ENCODE assay signal across 18 mouse cellular contexts in the genomic region with DNA sequence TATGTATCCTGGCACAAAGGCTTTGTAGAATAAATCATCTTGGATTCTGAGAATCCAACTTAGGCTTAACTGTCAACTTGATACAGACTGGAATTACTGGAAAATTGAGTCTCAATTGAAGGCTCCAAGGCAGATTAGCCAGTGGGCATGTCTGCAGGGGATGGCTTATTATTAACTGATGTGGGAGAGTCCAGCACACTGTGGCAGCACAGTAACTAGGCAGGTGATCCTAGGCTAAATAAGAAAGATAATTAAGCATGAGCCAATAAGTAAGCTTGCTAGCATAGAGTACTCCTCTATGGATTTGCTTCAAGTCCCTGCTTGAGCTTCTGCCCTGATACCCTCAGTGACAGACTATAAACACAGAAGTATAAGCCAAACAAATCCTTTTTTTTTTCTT.
"Had no signal": no experiment of that assay in that cellular context is flagged by ENCODE, and none has a peak within 500 bp of the region (broad histone marks: within the 10 kb centered on the region; RNA-seq: fewer than 3 reads in every experiment).

No protein-coding gene starts in this region.

- H3K9ac ChIP-seq: hindbrain, embryonic 13.5 days; limb, embryonic 12.5 days; liver, embryonic 13.5 days; liver, postnatal 0 days; lung, embryonic 15.5 days; midbrain, embryonic 13.5 days; neural tube, embryonic 15.5 days had no signal

- H3K4me2 ChIP-seq: hindbrain, embryonic 13.5 days; limb, embryonic 12.5 days; liver, embryonic 13.5 days; lung, embryonic 15.5 days; midbrain, embryonic 13.5 days; neural tube, embryonic 15.5 days had no signal

- H3K9me3 ChIP-seq: hindbrain, embryonic 13.5 days; limb, embryonic 12.5 days; liver, embryonic 13.5 days; lung, embryonic 15.5 days; megakaryocyte, embryonic 14.5 days; midbrain, embryonic 13.5 days; neural tube, embryonic 15.5 days had no signal

- H3K4me3 ChIP-seq: hindbrain, embryonic 13.5 days; layer of hippocampus, adult 2 months; limb, embryonic 12.5 days; liver, embryonic 13.5 days; lung, embryonic 15.5 days; megakaryocyte, embryonic 14.5 days; midbrain, embryonic 13.5 days; neural tube, embryonic 15.5 days had no signal

- ATAC-seq: hindbrain, postnatal 0 days; liver, postnatal 0 days; midbrain, embryonic 13.5 days had no signal

- H3K27me3 ChIP-seq: hindbrain, embryonic 13.5 days; limb, embryonic 12.5 days; liver, embryonic 13.5 days; lung, embryonic 15.5 days; megakaryocyte, embryonic 14.5 days; midbrain, embryonic 13.5 days; neural tube, embryonic 15.5 days had no signal

- H3K27ac ChIP-seq: hindbrain, embryonic 13.5 days; hindbrain, postnatal 0 days; kidney, postnatal 0 days; layer of hippocampus, adult 2 months; limb, embryonic 12.5 days; liver, embryonic 13.5 days; lung, embryonic 15.5 days; macrophage; midbrain, embryonic 13.5 days; neural tube, embryonic 15.5 days had no signal

- DNase-seq: liver; liver, embryonic 13.5 days; liver, postnatal 0 days; lung, postnatal 14 days; right cerebral cortex, adult 18-20 months; right cerebral cortex, postnatal 25 days; thymus, adult 2 months; thymus, postnatal 25 days had no signal

- H3K4me1 ChIP-seq: hindbrain, embryonic 13.5 days; limb, embryonic 12.5 days; liver, embryonic 13.5 days; lung, embryonic 15.5 days; megakaryocyte, embryonic 14.5 days; midbrain, embryonic 13.5 days; neural tube, embryonic 15.5 days had no signal

- H3K36me3 ChIP-seq: hindbrain, embryonic 13.5 days; limb, embryonic 12.5 days; liver, embryonic 13.5 days; lung, embryonic 15.5 days; midbrain, embryonic 13.5 days; neural tube, embryonic 15.5 days had no signal
